Mouse (Mus musculus) brain, embryonic 18.5 days (tissue): ENCODE results near the gene Smarca5.

Experiments used
- DNase-seq: peaks from one replicate; pipeline ENCODE4 v3.0.0-alpha.2; 2012; ENCODE audit warnings: low read depth, low spot score

The Smarca5 gene

DNA sequence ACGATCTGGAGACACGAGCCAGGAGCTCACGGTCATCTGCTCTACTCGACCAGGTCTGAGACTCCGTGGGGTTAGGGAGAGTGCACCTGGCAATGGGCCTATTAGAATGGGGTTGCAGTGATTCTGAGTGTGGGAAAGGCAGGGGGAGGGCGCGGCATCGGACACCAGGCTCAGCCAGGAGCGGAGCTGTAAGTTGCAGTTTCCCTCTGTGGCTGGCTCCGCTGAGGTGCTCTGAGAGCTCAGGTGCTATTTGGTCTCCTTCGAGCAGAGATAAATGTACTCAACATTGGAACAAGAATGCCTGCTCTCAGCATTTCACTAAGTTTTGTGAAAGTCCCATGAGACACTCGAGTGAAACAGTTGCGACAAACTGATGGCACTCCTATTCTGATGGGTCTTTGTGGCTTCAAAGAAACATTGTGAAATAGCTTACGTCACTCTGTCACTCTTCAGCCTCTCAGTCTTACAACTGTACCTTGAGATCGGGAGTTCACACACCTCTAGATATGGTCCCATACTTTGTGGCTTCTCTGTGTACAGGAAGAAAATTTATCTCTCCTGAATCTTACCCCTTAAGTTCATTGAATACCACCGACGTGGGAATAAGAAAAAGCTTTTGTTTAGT lies 69.9 kb downstream of the Smarca5 start:
- DNase-seq = no peak

DNA sequence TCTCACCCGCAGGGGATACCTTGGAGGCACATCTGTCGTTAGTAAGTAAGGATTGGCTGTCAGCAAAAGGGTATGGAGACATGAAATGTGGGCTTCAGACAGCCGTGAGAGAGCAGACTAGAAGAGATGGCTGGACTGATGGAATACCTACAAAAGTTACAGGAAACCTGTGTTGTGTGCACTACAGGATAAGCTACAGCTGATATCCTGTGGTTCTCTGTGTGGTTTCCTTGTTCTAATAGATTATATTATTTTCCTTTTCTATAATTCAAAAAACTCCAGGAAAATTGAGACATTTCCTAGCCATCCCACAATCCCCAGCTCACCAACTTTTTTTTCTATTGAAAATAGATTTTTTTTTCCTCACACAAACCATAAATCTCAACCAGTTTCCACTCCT lies 75.8 kb downstream of the Smarca5 start:
- no peak for DNase-seq

DNA sequence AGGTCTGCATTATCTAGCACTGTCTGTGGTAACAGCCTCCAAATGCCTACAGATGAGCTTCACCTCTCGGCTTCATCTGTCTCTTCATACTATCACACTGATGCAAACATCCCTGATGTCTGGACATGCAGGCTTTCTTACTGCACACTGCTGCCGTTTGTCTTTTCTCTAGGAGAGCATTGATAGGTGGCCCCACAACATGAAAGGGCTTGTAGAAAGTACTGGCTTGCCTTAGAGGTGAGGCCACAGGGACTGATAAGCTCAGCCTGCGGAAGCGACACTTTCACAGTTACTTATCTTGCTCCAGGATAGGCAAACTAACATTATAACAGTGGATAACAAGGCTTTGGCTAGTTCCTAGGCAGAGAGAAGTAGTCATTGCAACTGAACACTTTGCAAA lies 78.2 kb downstream of the Smarca5 start:
- no peak for DNase-seq

DNA sequence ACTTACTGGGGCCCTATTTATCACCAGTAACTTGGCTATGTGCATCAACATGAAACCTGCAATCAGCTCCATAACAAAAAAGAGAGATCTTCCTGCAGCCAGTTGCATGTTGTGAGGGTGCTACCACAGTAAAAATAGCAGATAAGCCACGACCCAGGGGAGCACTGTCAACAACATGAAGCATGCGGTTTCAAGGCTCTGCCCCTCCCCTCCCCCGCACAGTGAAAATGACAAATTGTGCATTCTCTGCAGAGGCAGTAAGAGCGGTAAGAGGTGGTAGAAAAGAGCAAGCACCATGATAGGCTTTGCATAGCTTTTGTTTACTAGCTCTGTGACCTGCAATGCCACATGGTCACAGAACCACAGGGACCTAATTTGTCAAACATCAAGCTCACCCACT lies 81.7 kb downstream of the Smarca5 start:
- no peak for DNase-seq
